Mouse (Mus musculus): ENCODE data around the gene Senp6.

GRCm38 (mm10) chr9:80172396-80173222, 105.9 kb downstream of the Senp6 start:
- TF ChIP-seq POLR2A (IDR thresholded peaks at IDR 0.05; ENCODE audit: low read depth, low read length) (no peak), CTCF (IDR thresholded peaks at IDR 0.05; ENCODE audit: borderline replicate concordance, insufficient read depth, low read length) (no peak)

All from embryonic fibroblast, embryonic 13.5 days (primary cell).